Mouse (Mus musculus) ES-Bruce4 (cell line): ENCODE measurements around the gene Dad1.

Source experiments
- CTCF ChIP-seq: IDR thresholded peaks from one replicate; pipeline ENCODE4 v1.8.1; 2011; ENCODE audit warnings: low read depth, low read length
- EP300 ChIP-seq: IDR thresholded peaks from 2 replicates; pipeline ENCODE4 v1.6.1; 2011; ENCODE audit warnings: low read depth, low read length; ENCODE audit not compliant: insufficient read depth
- POLR2A ChIP-seq: IDR thresholded peaks from one replicate; pipeline ENCODE4 v1.8.1; 2011; ENCODE audit warnings: low read length; ENCODE audit not compliant: insufficient read depth

GRCm38 (mm10) chr14:54214477-54214876 is 39.4 kb downstream of the Dad1 start:
- TF ChIP-seq EP300, result no peak
- TF ChIP-seq CTCF, result no peak
- TF ChIP-seq POLR2A, result no peak
